Mouse (Mus musculus) stomach, postnatal 0 days (tissue): Measurements from ENCODE around the gene Lamc2. TPM values are rescaled to one million over a fixed set of nuclear protein-coding genes. Genes with fewer than 3 reads are reported as not detected.
"Not testable (repeated sequence)": the region's sequence is repeated elsewhere in the genome, so short reads cannot be mapped to it uniquely, and the experiment has no call there.

ENCODE experiments used
- ATAC-seq: fragments of 200-750 bp; cut with Nextera tagmentation; 2 replicates; pipeline ENCODE4 v1.8.0; 2017; ENCODE audit not compliant: low FRiP score, low TSS enrichment
- DNase-seq: peaks from one replicate; pipeline ENCODE4 v3.0.0-alpha.2; 2016; ENCODE audit warnings: low spot score
- H3K27ac ChIP-seq: fragments of 300-500 bp; sonication (generic); replicated peaks from 2 replicates; pipeline ENCODE4 v1.5.1; 2014; ENCODE audit warnings: mild to moderate bottlenecking, control low read depth
- H3K27me3 ChIP-seq: fragments of 300-500 bp; sonication (generic); 2 replicates; pipeline ENCODE4 v1.6.1; 2014; ENCODE audit warnings: low read length; ENCODE audit not compliant: control insufficient read depth, insufficient read depth
- H3K36me3 ChIP-seq: fragments of 300-500 bp; sonication (generic); 2 replicates; pipeline ENCODE4 v1.6.1; 2014; ENCODE audit warnings: low read length, mixed read lengths; ENCODE audit not compliant: control insufficient read depth, insufficient read depth
- H3K4me1 ChIP-seq: fragments of 300-500 bp; sonication (generic); replicated peaks from 2 replicates; pipeline ENCODE4 v1.6.1; 2014; ENCODE audit warnings: antibody characterized with exemption; ENCODE audit not compliant: control insufficient read depth, insufficient read depth
- H3K4me2 ChIP-seq: fragments of 300-500 bp; sonication (generic); replicated peaks from 2 replicates; pipeline ENCODE4 v1.6.1; 2014; ENCODE audit warnings: low read depth, mild to moderate bottlenecking, control low read depth, moderate library complexity
- H3K4me3 ChIP-seq: fragments of 300-500 bp; sonication (generic); 2 replicates; pipeline ENCODE4 v1.5.1; 2014; ENCODE audit warnings: low read depth, low read length, control low read depth
- H3K9ac ChIP-seq: fragments of 300-500 bp; sonication (generic); 2 replicates; pipeline ENCODE4 v1.6.1; 2014; ENCODE audit warnings: mild to moderate bottlenecking, low read length, control low read depth, mixed read lengths
- H3K9me3 ChIP-seq: fragments of 300-500 bp; sonication (generic); 2 replicates; pipeline ENCODE4 v1.6.1; 2016; ENCODE audit warnings: low read length; ENCODE audit not compliant: control insufficient read depth
- CTCF ChIP-seq: IDR thresholded peaks from 2 replicates; pipeline ENCODE4 v1.5.1; 2016; ENCODE audit warnings: antibody characterized with exemption, low read depth, mild to moderate bottlenecking, moderate library complexity
- EP300 ChIP-seq: optimal IDR thresholded peaks from 2 replicates; pipeline ENCODE3; 2016; ENCODE audit warnings: antibody characterized with exemption
- WGBS: fragments of 180-500 bp; shearing (Covaris S2); extraction: QIAGEN DNeasy Blood & Tissue Kit; methylation state at CpG from one replicate; pipeline ENCODE4 v1.1.7; 2014; 5-methylcytosine and 5-hydroxymethylcytosine counted together
- polyA plus RNA-seq: library from polyadenylated mRNA; unstranded; fragments of >200 nt; fragmentation: Nextera tagmentation; extraction: Ambion mirVana; gene quantifications from 2 replicates; pipeline ENCODE4 v1.2.1, GENCODE M21; 2015

Gene Lamc2
- polyA plus RNA-seq, 1 experiment from 2014 or later, result 17.6 TPM

DNA sequence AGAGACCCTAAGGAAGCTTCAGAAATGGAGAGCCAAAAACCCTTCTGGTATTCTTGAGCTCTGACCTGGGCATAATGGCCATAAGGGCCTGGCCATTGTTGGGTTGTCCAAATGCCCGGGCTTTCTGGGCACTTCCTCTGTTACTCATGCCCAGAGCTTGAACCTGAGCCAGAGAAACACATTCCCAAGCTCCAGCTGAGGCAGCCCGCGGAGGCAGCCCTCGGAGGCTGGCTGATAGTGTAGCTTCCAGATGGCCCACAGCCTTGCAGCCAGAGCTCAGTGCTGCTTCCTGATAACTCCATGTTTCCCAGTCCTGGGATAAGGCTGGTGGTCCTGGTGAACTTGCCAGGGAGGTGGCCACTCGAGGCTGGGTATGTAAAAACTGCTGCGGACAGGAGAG is 102.1 kb downstream of the Lamc2 start:
- Histone ChIP-seq H3K9ac (no peak overlapping the region), H3K4me2 (no peak overlapping the region), H3K27ac (no peak overlapping the region), H3K9me3 (no peaks in the 10 kb centered on the region), H3K36me3 (no peaks in the 10 kb centered on the region), H3K4me1 (no peaks in the 10 kb centered on the region), H3K27me3 (no peaks in the 10 kb centered on the region), H3K4me3 (no peak overlapping the region)
- no peak for DNase-seq
- WGBS, result 58% methylated on average over 6 of the region's 6 CpGs
- no peak for ATAC-seq
- no peak for TF ChIP-seq CTCF
- no peak for TF ChIP-seq EP300

DNA sequence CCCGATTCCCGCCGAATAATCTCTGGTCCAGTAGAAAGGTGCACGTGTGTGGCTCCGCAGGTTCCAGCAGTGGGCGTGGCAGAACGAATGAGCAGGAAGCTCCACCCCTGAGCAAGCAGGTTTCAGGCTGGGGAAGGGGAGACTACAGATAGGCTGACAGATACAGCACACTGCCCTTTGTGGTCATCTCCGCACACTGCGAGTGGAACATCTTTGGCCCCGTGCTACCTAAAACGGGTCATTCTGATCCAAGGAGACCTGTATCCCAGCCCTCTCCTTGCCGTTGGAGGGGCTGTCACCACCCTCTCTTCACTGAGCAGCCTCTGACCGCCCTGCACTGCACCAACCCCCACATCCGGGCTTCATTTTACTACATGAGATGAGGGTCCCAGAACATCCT is 103.0 kb downstream of the Lamc2 start:
- not testable (repeated sequence) for H3K27ac ChIP-seq, ATAC-seq, H3K9ac ChIP-seq, H3K4me1 ChIP-seq, DNase-seq, H3K9me3 ChIP-seq, H3K27me3 ChIP-seq, H3K4me2 ChIP-seq, H3K36me3 ChIP-seq, H3K4me3 ChIP-seq
- 87% methylated on average over 7 of the region's 14 CpGs for WGBS

GRCm38 (mm10) chr1:153075955-153076354 is 110.3 kb downstream of the Lamc2 start:
- no peaks in the 10 kb centered on the region for H3K27me3 ChIP-seq
- H3K4me1 ChIP-seq, result no peaks in the 10 kb centered on the region
- no peak overlapping the region for H3K4me3 ChIP-seq
- DNase-seq (no peak), ATAC-seq (no peak)
- no peak overlapping the region for H3K9ac ChIP-seq
- no peak overlapping the region for H3K4me2 ChIP-seq
- H3K27ac ChIP-seq, result no peak overlapping the region
- WGBS, result 45% methylated on average over 6 of the region's 6 CpGs
- no peak for TF ChIP-seq CTCF
- no peaks in the 10 kb centered on the region for H3K9me3 ChIP-seq
- no peaks in the 10 kb centered on the region for H3K36me3 ChIP-seq

DNA sequence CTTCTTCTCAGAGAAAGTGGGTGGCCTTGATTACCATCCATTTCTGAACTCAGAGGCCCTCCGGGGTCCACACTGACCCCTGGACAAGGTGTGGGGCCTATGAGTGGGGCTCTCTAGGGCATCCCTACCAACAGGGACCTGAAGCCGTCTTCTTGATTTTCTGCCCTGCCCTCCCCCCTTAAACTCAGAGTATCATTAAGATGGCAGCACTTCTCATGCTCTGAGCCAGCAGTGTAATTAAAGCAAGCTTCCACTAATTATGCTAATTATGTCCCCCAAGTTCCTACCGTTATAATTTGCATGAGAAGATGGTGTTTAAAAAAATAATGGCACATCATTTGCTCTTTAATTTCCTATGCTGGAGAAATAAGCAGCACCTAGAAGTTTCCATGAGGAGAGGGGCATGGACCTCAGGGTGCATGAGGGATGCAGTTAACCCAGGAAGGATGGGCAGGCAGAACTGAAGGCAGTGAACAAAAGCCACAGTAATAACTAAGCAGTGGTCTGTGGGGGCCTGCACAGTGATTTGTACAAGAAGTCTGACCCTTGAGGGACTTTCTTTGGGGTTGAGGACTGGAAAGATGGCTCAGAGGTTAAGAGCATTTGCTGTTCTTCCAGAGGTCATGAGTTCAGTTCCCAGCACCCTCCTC is 111.0 kb downstream of the Lamc2 start:
- ATAC-seq (no peak), DNase-seq (no peak)
- no peak for TF ChIP-seq CTCF
- TF ChIP-seq EP300, result no peak
- Histone ChIP-seq H3K4me1 (no peaks in the 10 kb centered on the region), H3K9me3 (no peaks in the 10 kb centered on the region), H3K9ac (no peak overlapping the region), H3K36me3 (no peaks in the 10 kb centered on the region), H3K4me2 (no peak overlapping the region), H3K27me3 (no peaks in the 10 kb centered on the region), H3K27ac (no peak overlapping the region), H3K4me3 (no peak overlapping the region)
- WGBS, result 88% methylated on average over 3 of the region's 3 CpGs

GRCm38 (mm10) chr1:153073441-153073840 is 112.8 kb downstream of the Lamc2 start:
- 37% methylated on average over 9 of the region's 9 CpGs for WGBS
- Histone ChIP-seq H3K4me2 (no peak overlapping the region), H3K36me3 (no peaks in the 10 kb centered on the region), H3K4me1 (no peaks in the 10 kb centered on the region), H3K27ac (no peak overlapping the region), H3K9me3 (no peaks in the 10 kb centered on the region), H3K4me3 (no peak overlapping the region), H3K27me3 (no peaks in the 10 kb centered on the region), H3K9ac (no peak overlapping the region)
- no peak for TF ChIP-seq CTCF
- no peak for TF ChIP-seq EP300
- DNase-seq (no peak), ATAC-seq (no peak)

Other genes starting within 250 kb of the Lamc2 start
- gene Nmnat2, start 231.5 kb downstream of the Lamc2 start, polyA plus RNA-seq, result 1.2 and 1.3 TPM in 2 replicates
- gene Lamc1, start 146.3 kb upstream of the Lamc2 start, polyA plus RNA-seq, result 41.6 and 41.8 TPM in 2 replicates
- 0.04 and 0.23 TPM in 2 replicates for gene Shcbp1l, start 238.7 kb upstream of the Lamc2 start, polyA plus RNA-seq